Mouse (Mus musculus): ENCODE results near the gene Ssbp3. TPM values are rescaled to one million over a fixed set of nuclear protein-coding genes. Genes with fewer than 3 reads are reported as not detected.

Gene Ssbp3
- polyA plus RNA-seq, 1 experiment: 43.2 TPM

- H3K4me1 ChIP-seq (ENCODE audit: control insufficient read depth, insufficient read depth, low read length): peaks cover 2% of the 10 kb centered on the region; the same call in 1 of the 2 replicates
- H3K4me3 ChIP-seq (replicated peaks; ENCODE audit: extremely low read depth, low read depth, low read length): no peak overlapping the region
- TF ChIP-seq POLR2A (IDR thresholded peaks at IDR 0.05; ENCODE audit: borderline replicate concordance, extremely low read depth, low read depth, low read length) (no peak), CTCF (IDR thresholded peaks at IDR 0.05; ENCODE audit: insufficient read depth, low read length) (no peak)
- 95% methylated on average over 6 of the region's 6 CpGs for WGBS
- no peak for DNase-seq
These were observed 96.3 kb downstream of the Ssbp3 start for GRCm38 (mm10) chr4:107006807-107007206.

GRCm38 (mm10) chr4:107007359-107007758 lies 96.9 kb downstream of the Ssbp3 start:
- no peak for DNase-seq
- no peak for TF ChIP-seq CTCF (IDR thresholded peaks at IDR 0.05; ENCODE audit: insufficient read depth, low read length)
- TF ChIP-seq POLR2A (IDR thresholded peaks at IDR 0.05; ENCODE audit: borderline replicate concordance, extremely low read depth, low read depth, low read length): no peak
- 91% methylated on average over 8 of the region's 8 CpGs for WGBS
- Histone ChIP-seq H3K4me1 (ENCODE audit: control insufficient read depth, insufficient read depth, low read length) (peaks cover 7% of the 10 kb centered on the region), H3K4me3 (replicated peaks; ENCODE audit: extremely low read depth, low read depth, low read length) (no peak overlapping the region)

DNA sequence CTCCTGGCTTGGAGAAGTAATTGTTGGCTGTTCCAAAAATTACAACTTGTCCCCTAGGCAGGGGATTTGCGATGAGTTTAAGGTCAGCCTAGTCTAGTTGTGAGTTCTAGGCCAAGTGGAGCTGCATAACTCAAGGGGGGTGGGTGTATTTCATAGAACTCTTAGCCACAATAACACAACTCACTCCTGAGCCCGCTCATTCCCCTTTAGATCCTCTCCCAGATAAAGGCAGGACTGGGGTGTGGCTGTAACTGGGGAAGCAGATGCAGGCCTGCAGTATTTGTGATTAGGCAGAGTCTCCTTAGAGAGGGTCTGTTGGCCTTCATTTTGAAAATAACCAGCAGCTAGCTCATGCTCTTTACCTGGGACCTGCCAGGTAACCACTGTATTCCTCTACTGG lies 97.7 kb downstream of the Ssbp3 start:
- no peak for DNase-seq
- TF ChIP-seq POLR2A (IDR thresholded peaks at IDR 0.05; ENCODE audit: borderline replicate concordance, extremely low read depth, low read depth, low read length): no peak
- no peak for TF ChIP-seq CTCF (IDR thresholded peaks at IDR 0.05; ENCODE audit: insufficient read depth, low read length)
- peaks cover 9% of the 10 kb centered on the region for H3K4me1 ChIP-seq (ENCODE audit: control insufficient read depth, insufficient read depth, low read length)
- H3K4me3 ChIP-seq (replicated peaks; ENCODE audit: extremely low read depth, low read depth, low read length): no peak overlapping the region
- WGBS: 78% methylated on average over 2 of the region's 2 CpGs

DNA sequence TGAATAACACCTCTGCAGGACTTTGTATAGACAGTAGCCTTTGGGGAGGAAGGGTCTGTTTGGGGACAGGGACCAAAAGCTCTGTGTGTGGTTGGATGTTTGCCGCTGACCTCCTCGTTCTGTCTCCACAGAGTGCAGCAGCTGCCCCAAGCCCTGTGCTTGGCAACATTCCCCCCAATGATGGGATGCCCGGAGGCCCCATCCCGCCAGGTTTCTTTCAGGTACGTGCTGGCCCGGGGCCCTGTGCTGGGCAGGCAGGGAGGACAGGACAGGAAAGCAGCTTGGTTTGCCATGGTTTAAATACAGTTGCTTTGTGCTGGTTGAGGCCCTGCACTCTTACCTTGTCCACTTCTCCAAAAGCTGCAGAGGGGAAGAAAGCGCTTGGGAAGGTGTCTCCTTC lies 99.0 kb downstream of the Ssbp3 start:
- WGBS: 90% methylated on average over 7 of the region's 7 CpGs
- TF ChIP-seq POLR2A (IDR thresholded peaks at IDR 0.05; ENCODE audit: borderline replicate concordance, extremely low read depth, low read depth, low read length) (no peak), CTCF (IDR thresholded peaks at IDR 0.05; ENCODE audit: insufficient read depth, low read length) (no peak)
- Histone ChIP-seq H3K4me3 (replicated peaks; ENCODE audit: extremely low read depth, low read depth, low read length) (no peak overlapping the region), H3K4me1 (ENCODE audit: control insufficient read depth, insufficient read depth, low read length) (peaks cover 9% of the 10 kb centered on the region)
- DNase-seq: no peak

DNA sequence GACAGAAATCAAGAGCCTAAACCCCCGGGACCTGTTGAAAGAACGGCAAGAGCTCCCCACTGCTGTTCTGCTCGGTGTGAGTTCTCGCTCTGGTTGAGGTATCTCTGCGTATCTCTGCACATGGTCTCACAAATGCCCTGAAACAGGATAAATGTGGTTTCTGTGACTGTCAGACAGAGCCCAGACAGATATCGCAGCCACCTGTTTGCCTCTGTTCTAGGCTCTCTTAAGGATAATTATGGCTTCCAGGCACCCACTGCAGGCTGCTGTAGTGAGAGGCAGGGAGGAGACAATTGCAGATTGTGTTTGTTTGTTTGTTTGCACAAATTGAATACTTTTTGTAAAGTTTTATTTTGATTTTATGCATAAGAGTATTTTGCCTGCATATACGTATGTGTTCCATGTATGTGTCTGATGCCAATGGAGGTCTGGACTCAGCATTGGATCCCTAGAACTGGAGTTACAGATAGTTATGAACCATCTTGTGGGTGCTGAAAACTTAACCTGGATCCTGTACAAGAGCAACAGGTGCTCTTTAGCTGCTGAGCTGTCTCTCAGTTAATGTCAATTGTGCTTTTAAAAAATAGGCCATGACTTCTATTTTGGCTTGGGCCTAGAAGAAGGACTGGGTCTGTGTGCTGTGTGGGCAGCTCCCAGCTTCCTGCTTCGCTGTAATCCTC lies 101.0 kb downstream of the Ssbp3 start:
- WGBS: 82% methylated on average over 8 of the region's 8 CpGs
- Histone ChIP-seq H3K4me1 (ENCODE audit: control insufficient read depth, insufficient read depth, low read length) (peaks cover 10% of the 10 kb centered on the region), H3K4me3 (replicated peaks; ENCODE audit: extremely low read depth, low read depth, low read length) (no peak overlapping the region)
- TF ChIP-seq POLR2A (IDR thresholded peaks at IDR 0.05; ENCODE audit: borderline replicate concordance, extremely low read depth, low read depth, low read length) (no peak), CTCF (IDR thresholded peaks at IDR 0.05; ENCODE audit: insufficient read depth, low read length) (no peak)
- no peak for DNase-seq

DNA sequence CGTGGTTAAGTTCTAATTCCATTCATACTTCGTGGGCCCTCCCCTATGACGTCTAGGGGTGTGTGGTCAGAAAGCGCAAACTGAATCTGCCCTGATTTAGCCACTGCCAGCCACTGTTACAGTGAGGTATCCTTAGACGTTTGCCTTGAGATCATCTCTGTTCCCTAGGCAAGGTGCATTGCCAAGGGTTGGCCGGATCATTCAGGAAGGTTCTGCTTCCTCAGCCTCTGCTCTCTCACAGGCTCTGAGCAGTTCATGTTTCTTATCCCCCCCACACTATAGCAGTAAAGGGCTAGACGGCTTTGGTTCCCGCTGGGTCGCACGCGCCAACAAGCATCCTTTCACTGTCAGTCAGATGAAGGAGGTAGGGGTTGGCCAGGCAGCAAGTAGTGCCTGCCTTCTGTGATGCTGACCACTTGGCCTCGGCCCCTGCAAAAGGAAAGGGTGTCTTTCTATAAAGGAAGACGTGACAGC lies 101.5 kb downstream of the Ssbp3 start:
- Histone ChIP-seq H3K4me1 (ENCODE audit: control insufficient read depth, insufficient read depth, low read length) (peaks cover 11% of the 10 kb centered on the region), H3K4me3 (replicated peaks; ENCODE audit: extremely low read depth, low read depth, low read length) (no peak overlapping the region)
- no peak for DNase-seq
- TF ChIP-seq POLR2A (IDR thresholded peaks at IDR 0.05; ENCODE audit: borderline replicate concordance, extremely low read depth, low read depth, low read length): no peak
- TF ChIP-seq CTCF (IDR thresholded peaks at IDR 0.05; ENCODE audit: insufficient read depth, low read length): no peak
- 50% methylated on average over 13 of the region's 13 CpGs for WGBS

- no peak for DNase-seq
- Histone ChIP-seq H3K4me1 (ENCODE audit: control insufficient read depth, insufficient read depth, low read length) (peaks cover 11% of the 10 kb centered on the region), H3K4me3 (replicated peaks; ENCODE audit: extremely low read depth, low read depth, low read length) (no peak overlapping the region)
- WGBS: 61% methylated on average over 3 of the region's 3 CpGs
- TF ChIP-seq CTCF (IDR thresholded peaks at IDR 0.05; ENCODE audit: insufficient read depth, low read length) (no peak), POLR2A (IDR thresholded peaks at IDR 0.05; ENCODE audit: borderline replicate concordance, extremely low read depth, low read depth, low read length) (no peak)
These were observed 102.1 kb downstream of the Ssbp3 start for GRCm38 (mm10) chr4:107012574-107012973.

GRCm38 (mm10) chr4:107013119-107013816 lies 102.8 kb downstream of the Ssbp3 start:
- no peak for DNase-seq
- Histone ChIP-seq H3K4me3 (replicated peaks; ENCODE audit: extremely low read depth, low read depth, low read length) (no peak overlapping the region), H3K4me1 (ENCODE audit: control insufficient read depth, insufficient read depth, low read length) (peaks cover 11% of the 10 kb centered on the region)
- TF ChIP-seq CTCF (IDR thresholded peaks at IDR 0.05; ENCODE audit: insufficient read depth, low read length) (no peak), POLR2A (IDR thresholded peaks at IDR 0.05; ENCODE audit: borderline replicate concordance, extremely low read depth, low read depth, low read length) (no peak)
- 75% methylated on average over 6 of the region's 6 CpGs for WGBS

DNA sequence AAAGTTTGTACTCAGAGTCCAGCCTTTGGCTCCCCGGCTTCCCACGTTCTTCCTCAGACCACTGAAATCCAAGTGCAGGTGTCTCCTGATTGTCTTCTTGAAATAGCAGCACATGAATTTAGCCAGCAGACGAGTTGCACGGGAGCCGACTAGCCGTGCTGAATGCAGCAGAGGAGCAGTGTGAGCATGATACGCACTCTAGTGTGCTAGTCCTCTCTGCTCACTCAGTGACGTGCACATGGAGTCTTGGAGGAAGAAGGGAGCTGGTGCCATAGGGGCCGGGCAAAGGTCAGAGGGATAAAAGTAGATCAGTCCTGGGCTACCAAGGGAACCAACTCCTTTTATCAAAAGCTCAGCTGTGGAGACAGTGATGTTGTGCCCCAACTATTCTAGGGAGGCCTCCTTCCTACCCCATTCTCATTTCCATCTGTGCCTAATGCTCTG lies 103.3 kb downstream of the Ssbp3 start:
- no peak for DNase-seq
- WGBS: 91% methylated on average over 9 of the region's 9 CpGs
- peaks cover 13% of the 10 kb centered on the region for H3K4me1 ChIP-seq (ENCODE audit: control insufficient read depth, insufficient read depth, low read length)
- H3K4me3 ChIP-seq (replicated peaks; ENCODE audit: extremely low read depth, low read depth, low read length): no peak overlapping the region
- TF ChIP-seq CTCF (IDR thresholded peaks at IDR 0.05; ENCODE audit: insufficient read depth, low read length): no peak
- TF ChIP-seq POLR2A (IDR thresholded peaks at IDR 0.05; ENCODE audit: borderline replicate concordance, extremely low read depth, low read depth, low read length): no peak

Measured in lung, adult 2 months (tissue).